Mouse (Mus musculus) T-helper 17 cell (primary cell): Measurements from ENCODE around the gene Cyp2d26.

ENCODE experiments used
- in situ Hi-C, 2 experiments: fragments of 300-600 bp; cut with MboI, MseI; formaldehyde crosslinking; loops; 1 replicate in 1 of 2; 2 replicates in 1 of 2; pipeline ENCODE4 v1.15.1; 2025; ENCODE audit warnings: high pct_unique_total_duplicates in 2 of 2

The Cyp2d26 gene

DNA sequence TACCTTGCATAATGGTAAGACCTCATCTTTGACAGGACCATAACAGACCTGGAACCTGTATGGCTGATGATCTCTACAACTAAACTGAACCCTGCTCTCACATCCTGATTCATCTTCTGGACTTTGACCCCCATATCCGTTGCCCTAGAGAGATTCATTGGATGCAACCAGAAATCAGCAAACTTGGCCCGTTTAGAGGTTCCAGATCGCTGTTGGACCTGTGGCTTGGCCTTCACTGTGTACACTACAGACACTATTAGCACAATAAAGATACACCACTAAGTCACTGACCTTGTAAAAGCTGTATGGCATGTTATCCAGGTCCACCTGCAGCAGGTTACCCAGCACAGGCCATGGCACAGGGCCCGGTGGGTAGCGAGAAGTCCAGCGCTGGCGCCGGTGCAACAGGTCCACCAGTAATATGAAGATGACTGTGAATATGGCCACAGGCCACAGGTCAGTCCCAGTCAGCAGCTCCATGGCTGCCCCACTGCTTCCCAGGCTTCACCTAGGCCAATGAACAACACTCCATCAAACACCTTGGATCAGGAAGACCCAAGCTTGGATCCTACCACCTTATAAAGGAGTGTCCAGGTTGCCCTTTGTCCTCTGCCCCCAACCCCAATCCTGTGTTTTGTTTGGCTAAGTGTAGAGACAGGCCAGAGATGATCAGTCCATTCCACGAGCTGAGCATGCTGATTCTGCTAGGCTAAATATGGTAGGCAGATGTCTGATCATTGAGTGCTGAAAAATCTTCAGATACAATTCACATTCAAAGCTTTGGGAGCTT, 30.3 kb downstream of the Cyp2d26 start, which contains the start of gene Cyp2d40:
Gene Cyp2d40 (minus strand): TSS at position 553 of the 790 bp plus-strand sequence.
- in situ Hi-C loops = no loop called here

- in situ Hi-C loops = no loop called here
These were observed 46.0 kb downstream of the Cyp2d26 start for GRCm38 (mm10) chr15:82748141-82748540.

- in situ Hi-C loops = no loop called here
These were observed 46.6 kb downstream of the Cyp2d26 start for GRCm38 (mm10) chr15:82747516-82747915.
